Mouse (Mus musculus): ENCODE results near the gene H1fx. TPM values are rescaled to one million over a fixed set of nuclear protein-coding genes. Genes with fewer than 3 reads are reported as not detected.
A peak's percentile ranks its signal among the peaks of the same experiment; 100 is the strongest.
"Not testable (repeated sequence)": the region's sequence is repeated elsewhere in the genome, so short reads cannot be mapped to it uniquely, and the experiment has no call there.

H1fx gene
- polyA plus RNA-seq, 1 experiment = 1.5 TPM

DNA sequence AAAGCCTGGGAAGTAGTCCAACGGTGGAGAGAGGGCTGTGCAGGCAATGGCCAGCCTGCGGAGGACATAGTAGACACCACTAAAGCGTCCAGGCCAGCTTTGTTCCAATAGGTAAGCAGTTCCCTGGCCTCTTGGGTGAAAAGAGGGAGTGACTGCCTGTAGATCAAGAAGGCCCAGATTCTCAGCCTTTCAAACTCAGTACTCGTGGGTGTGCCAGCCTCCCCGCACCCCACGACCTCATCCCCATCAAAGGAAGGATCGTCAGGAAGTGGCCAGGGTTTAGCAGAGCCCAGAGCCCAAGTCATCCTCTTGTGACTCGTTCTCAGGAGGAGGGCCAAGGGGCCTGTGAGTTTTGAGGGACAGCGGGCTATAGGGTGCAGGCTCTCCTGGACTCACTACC lies 1.1 kb upstream of the H1fx start:
- Histone ChIP-seq H3K27ac (ENCODE audit: insufficient read depth, low read length) (no peak overlapping the region), H3K27me3 (ENCODE audit: control insufficient read depth, insufficient read depth, low read length) (peaks cover 21% of the 10 kb centered on the region), H3K4me1 (ENCODE audit: control insufficient read depth, insufficient read depth, insufficient read length) (peaks cover 12% of the 10 kb centered on the region), H3K4me3 (ENCODE audit: extremely low read depth, insufficient read depth, insufficient read length) (no peak overlapping the region), H3K36me3 (ENCODE audit: control insufficient read depth, insufficient read depth, low read length) (no peaks in the 10 kb centered on the region)
- TF ChIP-seq POLR2A (IDR thresholded peaks at IDR 0.05; ENCODE audit: low read depth, low read length) = no peak
- no peak for TF ChIP-seq CTCF (IDR thresholded peaks at IDR 0.05; ENCODE audit: extremely low read depth, insufficient read depth, insufficient read length, insufficient replicate concordance)
- DNase-seq (ENCODE audit: low read depth in 1 of 2, low spot score in 2 of 2) = no peak
- WGBS = 60% methylated on average over 9 of the region's 9 CpGs

DNA sequence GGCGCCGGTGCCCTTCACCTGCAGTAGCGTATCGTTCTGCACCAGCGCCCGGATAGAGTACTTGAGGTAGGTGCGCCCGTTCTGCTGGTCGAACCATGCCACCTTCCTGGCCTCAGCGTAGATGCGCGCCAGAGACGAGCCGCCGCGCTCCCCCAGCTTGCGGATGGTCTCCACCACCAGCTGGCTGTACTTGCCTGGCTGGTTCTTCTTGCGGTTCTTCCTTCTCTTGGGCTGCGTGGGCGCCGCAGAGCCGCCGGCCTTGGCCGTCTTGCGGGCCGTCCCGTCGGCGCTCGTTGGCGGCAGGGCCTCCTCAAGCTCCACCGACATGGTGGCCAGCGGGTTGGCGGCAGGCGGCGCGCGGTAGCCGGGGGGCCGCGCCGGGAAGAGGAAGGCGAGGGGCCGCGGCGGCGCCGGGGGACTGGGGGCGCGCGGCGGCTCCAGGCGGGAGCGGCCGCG lies 379 bp downstream of the H1fx start:
- H3K27me3 ChIP-seq (ENCODE audit: control insufficient read depth, insufficient read depth, low read length) = peaks cover 21% of the 10 kb centered on the region
- H3K4me1 ChIP-seq (ENCODE audit: control insufficient read depth, insufficient read depth, insufficient read length) = peaks cover 12% of the 10 kb centered on the region
- peak overlapping the region; percentile 48; the same call in 1 of the 2 replicates for H3K4me3 ChIP-seq (ENCODE audit: extremely low read depth, insufficient read depth, insufficient read length)
- no peak for DNase-seq (ENCODE audit: low read depth in 1 of 2, low spot score in 2 of 2)
- no peak overlapping the region for H3K27ac ChIP-seq (ENCODE audit: insufficient read depth, low read length)
- TF ChIP-seq POLR2A (IDR thresholded peaks at IDR 0.05; ENCODE audit: low read depth, low read length) (no peak), CTCF (IDR thresholded peaks at IDR 0.05; ENCODE audit: extremely low read depth, insufficient read depth, insufficient read length, insufficient replicate concordance) (no peak)
- under 1% methylated on average over 51 of the region's 56 CpGs for WGBS
- H3K36me3 ChIP-seq (ENCODE audit: control insufficient read depth, insufficient read depth, low read length) = no peaks in the 10 kb centered on the region

DNA sequence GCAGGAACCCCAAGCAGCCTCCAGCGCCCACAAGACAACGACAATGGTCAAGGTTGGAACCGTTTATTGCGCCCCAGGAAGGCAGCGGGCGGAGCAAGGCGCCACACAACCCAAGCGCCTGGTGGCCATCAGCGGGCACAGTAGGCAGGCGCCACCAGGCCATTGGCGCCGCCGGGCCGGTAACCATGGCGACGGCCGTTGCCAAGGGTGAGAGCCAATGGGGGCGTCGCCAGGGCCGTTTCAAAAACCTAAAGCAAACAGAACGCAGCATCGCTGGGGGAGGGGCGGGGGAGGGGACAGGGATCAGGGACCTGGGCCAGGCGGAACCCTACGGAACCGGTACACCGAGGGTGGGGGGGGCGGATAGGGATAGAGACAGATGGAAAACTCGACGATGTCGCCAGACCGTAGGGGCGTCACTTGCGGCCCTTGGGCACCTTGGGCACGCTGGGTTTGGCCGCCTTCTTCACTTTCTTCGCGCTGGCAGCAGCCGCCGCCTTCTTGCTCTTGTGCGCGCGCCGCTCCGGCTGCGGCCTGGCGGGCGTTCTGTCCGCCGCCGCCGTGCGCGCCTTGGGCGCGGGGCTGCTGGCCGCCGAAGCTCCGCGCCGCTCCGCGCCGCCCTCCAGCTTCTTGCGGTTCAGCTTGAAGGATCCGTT lies 935 bp downstream of the H1fx start:
- 2% methylated on average over 53 of the region's 66 CpGs for WGBS
- no peak overlapping the region for H3K27ac ChIP-seq (ENCODE audit: insufficient read depth, low read length)
- H3K4me1 ChIP-seq (ENCODE audit: control insufficient read depth, insufficient read depth, insufficient read length) = peaks cover 12% of the 10 kb centered on the region
- H3K4me3 ChIP-seq (ENCODE audit: extremely low read depth, insufficient read depth, insufficient read length) = peak overlapping the region; percentile 48; the same call in 1 of the 2 replicates
- peak in 1 of 2 experiments; percentile 19 for DNase-seq (ENCODE audit: low read depth in 1 of 2, low spot score in 2 of 2)
- no peaks in the 10 kb centered on the region for H3K36me3 ChIP-seq (ENCODE audit: control insufficient read depth, insufficient read depth, low read length)
- peaks cover 21% of the 10 kb centered on the region for H3K27me3 ChIP-seq (ENCODE audit: control insufficient read depth, insufficient read depth, low read length)
- TF ChIP-seq CTCF (IDR thresholded peaks at IDR 0.05; ENCODE audit: extremely low read depth, insufficient read depth, insufficient read length, insufficient replicate concordance) (no peak), POLR2A (IDR thresholded peaks at IDR 0.05; ENCODE audit: low read depth, low read length) (no peak)

DNA sequence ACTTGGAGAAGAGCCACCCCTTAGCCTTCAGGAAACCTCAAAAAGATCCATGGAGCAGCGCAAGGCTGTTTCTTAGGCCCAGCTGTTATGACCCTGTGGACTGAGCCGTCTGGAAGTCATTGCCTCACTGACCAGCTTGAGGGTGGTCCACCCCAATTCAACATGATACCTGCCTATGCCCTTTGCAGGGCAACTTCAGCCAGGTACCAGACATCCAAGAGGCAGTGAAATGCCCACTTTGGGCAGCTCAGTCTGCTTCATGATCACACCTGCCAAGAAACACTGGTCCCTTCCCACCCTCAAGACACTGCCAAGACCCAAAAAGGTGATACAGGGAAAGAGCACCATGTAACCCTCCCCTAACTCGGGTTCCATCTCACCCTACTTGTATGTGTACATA lies 1.7 kb downstream of the H1fx start:
- H3K27me3 ChIP-seq (ENCODE audit: control insufficient read depth, insufficient read depth, low read length) = peaks cover 21% of the 10 kb centered on the region
- WGBS = 82% methylated on average over 3 of the region's 3 CpGs
- no peak for TF ChIP-seq CTCF (IDR thresholded peaks at IDR 0.05; ENCODE audit: extremely low read depth, insufficient read depth, insufficient read length, insufficient replicate concordance)
- no peak for TF ChIP-seq POLR2A (IDR thresholded peaks at IDR 0.05; ENCODE audit: low read depth, low read length)
- H3K4me1 ChIP-seq (ENCODE audit: control insufficient read depth, insufficient read depth, insufficient read length) = peaks cover 12% of the 10 kb centered on the region
- no peak overlapping the region for H3K27ac ChIP-seq (ENCODE audit: insufficient read depth, low read length)
- H3K4me3 ChIP-seq (ENCODE audit: extremely low read depth, insufficient read depth, insufficient read length) = no peak overlapping the region
- no peaks in the 10 kb centered on the region for H3K36me3 ChIP-seq (ENCODE audit: control insufficient read depth, insufficient read depth, low read length)
- DNase-seq (ENCODE audit: low read depth in 1 of 2, low spot score in 2 of 2) = no peak

DNA sequence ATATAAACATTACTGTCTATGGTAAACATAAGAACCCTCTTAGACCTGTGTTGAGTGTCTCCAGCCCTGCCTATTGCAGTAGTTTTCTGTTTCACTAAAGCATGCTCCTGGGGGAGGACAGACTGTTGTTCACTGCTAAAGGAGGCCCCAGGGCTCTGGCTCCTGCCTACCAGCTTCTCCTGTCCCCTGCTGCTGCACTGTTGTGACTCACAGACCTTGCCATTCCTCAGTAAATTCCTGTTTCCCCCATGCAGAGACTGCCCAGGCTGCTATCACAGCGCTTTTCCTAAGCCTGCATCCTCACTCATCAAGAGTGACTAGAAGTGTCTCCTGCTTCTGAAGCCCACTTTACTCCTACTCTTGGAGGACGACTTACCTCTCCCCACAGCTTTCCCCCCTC lies 11.4 kb downstream of the H1fx start:
- Histone ChIP-seq H3K36me3 (ENCODE audit: control insufficient read depth, insufficient read depth, low read length) (no peaks in the 10 kb centered on the region), H3K27ac (ENCODE audit: insufficient read depth, low read length) (no peak overlapping the region), H3K27me3 (ENCODE audit: control insufficient read depth, insufficient read depth, low read length) (no peaks in the 10 kb centered on the region), H3K4me1 (ENCODE audit: control insufficient read depth, insufficient read depth, insufficient read length) (no peaks in the 10 kb centered on the region), H3K4me3 (ENCODE audit: extremely low read depth, insufficient read depth, insufficient read length) (no peak overlapping the region)
- no peak for TF ChIP-seq POLR2A (IDR thresholded peaks at IDR 0.05; ENCODE audit: low read depth, low read length)
- TF ChIP-seq CTCF (IDR thresholded peaks at IDR 0.05; ENCODE audit: extremely low read depth, insufficient read depth, insufficient read length, insufficient replicate concordance) = no peak
- DNase-seq (ENCODE audit: low read depth in 1 of 2, low spot score in 2 of 2) = no peak
- WGBS = 55% methylated on average over 2 of the region's 2 CpGs

DNA sequence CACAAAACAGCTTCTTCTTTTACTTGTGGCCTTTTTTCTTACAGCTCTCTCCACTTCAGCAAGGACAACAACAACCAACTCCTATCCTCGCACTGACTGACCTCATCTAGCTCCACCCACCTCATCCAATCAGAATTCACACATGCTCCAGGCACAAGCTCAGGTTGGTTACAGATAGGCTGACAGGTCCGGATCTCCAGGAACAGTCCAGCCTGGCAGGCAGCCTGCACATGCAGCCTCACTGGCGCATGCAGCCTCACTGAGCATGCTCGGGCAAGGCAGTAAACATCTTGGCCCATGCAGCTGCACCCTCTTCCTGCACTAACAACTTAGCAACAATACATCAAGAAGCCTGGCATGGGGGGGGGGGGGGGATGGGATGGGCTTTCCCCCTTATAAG lies 19.0 kb downstream of the H1fx start:
- not testable (repeated sequence) for DNase-seq (ENCODE audit: low read depth in 1 of 2, low spot score in 2 of 2); H3K4me1 ChIP-seq (ENCODE audit: control insufficient read depth, insufficient read depth, insufficient read length); H3K36me3 ChIP-seq (ENCODE audit: control insufficient read depth, insufficient read depth, low read length); H3K27me3 ChIP-seq (ENCODE audit: control insufficient read depth, insufficient read depth, low read length); H3K4me3 ChIP-seq (ENCODE audit: extremely low read depth, insufficient read depth, insufficient read length); H3K27ac ChIP-seq (ENCODE audit: insufficient read depth, low read length)
- WGBS = 91% methylated on average over 4 of the region's 4 CpGs

DNA sequence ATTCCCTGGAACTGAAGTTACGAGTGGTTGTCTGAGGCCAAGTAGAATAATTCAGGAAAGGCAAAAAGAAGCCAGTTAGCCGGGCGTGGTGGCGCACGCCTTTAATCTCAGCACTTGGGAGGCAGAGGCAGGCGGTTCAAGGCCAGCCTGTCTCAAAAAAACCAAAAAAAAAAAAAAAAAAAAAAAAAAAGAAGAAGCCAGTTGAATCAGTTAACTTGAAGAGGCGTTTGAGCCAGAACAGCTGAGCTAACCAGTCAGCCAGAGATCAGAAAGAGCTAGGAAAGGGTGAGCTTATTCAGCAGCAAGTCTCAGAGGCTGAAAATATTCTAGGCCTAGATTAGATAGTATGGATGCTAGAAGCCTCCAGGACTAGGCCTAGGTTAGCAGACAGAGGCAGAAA lies 39.3 kb downstream of the H1fx start:
- Histone ChIP-seq H3K4me1 (ENCODE audit: control insufficient read depth, insufficient read depth, insufficient read length) (no peaks in the 10 kb centered on the region), H3K27me3 (ENCODE audit: control insufficient read depth, insufficient read depth, low read length) (no peaks in the 10 kb centered on the region), H3K4me3 (ENCODE audit: extremely low read depth, insufficient read depth, insufficient read length) (no peak overlapping the region), H3K36me3 (ENCODE audit: control insufficient read depth, insufficient read depth, low read length) (no peaks in the 10 kb centered on the region; the same call in 1 of the 2 replicates), H3K27ac (ENCODE audit: insufficient read depth, low read length) (no peak overlapping the region)
- TF ChIP-seq CTCF (IDR thresholded peaks at IDR 0.05; ENCODE audit: extremely low read depth, insufficient read depth, insufficient read length, insufficient replicate concordance) (no peak), POLR2A (IDR thresholded peaks at IDR 0.05; ENCODE audit: low read depth, low read length) (no peak)
- no peak for DNase-seq (ENCODE audit: low read depth in 1 of 2, low spot score in 2 of 2)
- WGBS = 85% methylated on average over 7 of the region's 7 CpGs

Data from spleen, adult 2 months (tissue).